ENCODE assay signal across 8 mouse cellular contexts in genomic region chr2:110179669-110180315, GRCm38 (mm10).
DNase-seq lines count a peak whose midpoint lies in the region; ATAC-seq lines count a peak whose summit lies in the region.

No protein-coding gene starts in this region.

- ATAC-seq in heart, embryonic 14.5 days (ENCODE audit: insufficient number of reproducible peaks, insufficient read depth, low FRiP score, low read depth): no peak
- ATAC-seq in kidney, embryonic 16.5 days (ENCODE audit: low FRiP score, low TSS enrichment): peak; percentile 94
- peak; percentile 67 for ATAC-seq in midbrain, embryonic 11.5 days (ENCODE audit: low FRiP score)

- H3K27me3 ChIP-seq in heart, embryonic 14.5 days (ENCODE audit: control insufficient read depth, insufficient read depth, low read length): no peaks in the 10 kb centered on the region
- no peaks in the 10 kb centered on the region for H3K27me3 ChIP-seq in kidney, embryonic 16.5 days (ENCODE audit: insufficient read depth, low read length)
- no peaks in the 10 kb centered on the region for H3K27me3 ChIP-seq in midbrain, embryonic 11.5 days (ENCODE audit: control insufficient read depth, insufficient read depth, low read length)

- H3K9me3 ChIP-seq in heart, embryonic 14.5 days (ENCODE audit: control insufficient read depth, low read length): no peaks in the 10 kb centered on the region
- H3K9me3 ChIP-seq in kidney, embryonic 16.5 days (ENCODE audit: low read length): no peaks in the 10 kb centered on the region
- H3K9me3 ChIP-seq in midbrain, embryonic 11.5 days (ENCODE audit: control insufficient read depth, low read length): no peaks in the 10 kb centered on the region

- no peak overlapping the region for H3K4me3 ChIP-seq in heart, embryonic 14.5 days (ENCODE audit: control insufficient read depth in 1 of 2, insufficient read depth in 1 of 2, low read depth in 1 of 2, low read length in 2 of 2)
- no peak overlapping the region for H3K4me3 ChIP-seq in kidney, embryonic 16.5 days (ENCODE audit: low read length)
- H3K4me3 ChIP-seq in midbrain, embryonic 11.5 days (ENCODE audit: low read depth, low read length): no peak overlapping the region

- WGBS in heart, embryonic 14.5 days: 27% methylated on average over 10 of the region's 10 CpGs
- 10% methylated on average over 10 of the region's 10 CpGs for WGBS in kidney, embryonic 16.5 days
- 41% methylated on average over 9 of the region's 10 CpGs for WGBS in midbrain, embryonic 11.5 days

- H3K27ac ChIP-seq in heart, embryonic 14.5 days (replicated peaks in 1 of 2; ENCODE audit: control insufficient read depth in 1 of 2, insufficient read depth in 1 of 2, low read depth in 2 of 2, low read length in 2 of 2): peak overlapping the region; percentile 8 to 54
- peak overlapping the region; percentile 77 for H3K27ac ChIP-seq in kidney, embryonic 16.5 days (ENCODE audit: low read length)
- H3K27ac ChIP-seq in midbrain, embryonic 11.5 days (ENCODE audit: low read depth, low read length): no peak overlapping the region

- peaks cover 34 to 67% of the 10 kb centered on the region in 2 experiments for H3K4me1 ChIP-seq in heart, embryonic 14.5 days (ENCODE audit: control insufficient read depth in 2 of 2, insufficient read depth in 2 of 2, low read length in 2 of 2)
- H3K4me1 ChIP-seq in kidney, embryonic 16.5 days (ENCODE audit: insufficient read depth, low read length): peaks cover 62% of the 10 kb centered on the region
- H3K4me1 ChIP-seq in midbrain, embryonic 11.5 days (ENCODE audit: control insufficient read depth, insufficient read depth, low read length): peaks cover 4% of the 10 kb centered on the region

- no peaks in the 10 kb centered on the region for H3K36me3 ChIP-seq in heart, embryonic 14.5 days (ENCODE audit: control insufficient read depth, insufficient read depth, low read length)
- no peaks in the 10 kb centered on the region for H3K36me3 ChIP-seq in kidney, embryonic 16.5 days (ENCODE audit: insufficient read depth, low read length)
- H3K36me3 ChIP-seq in midbrain, embryonic 11.5 days (ENCODE audit: control insufficient read depth, insufficient read depth, low read length): no peaks in the 10 kb centered on the region

- H3K9ac ChIP-seq in heart, embryonic 14.5 days (ENCODE audit: low read length): 0 out of 2 replicates have a peak overlapping the region, but pooled peaks have one; percentile 23
- 0 out of 2 replicates have a peak overlapping the region, but pooled peaks have one; percentile 6 for H3K9ac ChIP-seq in kidney, embryonic 16.5 days (replicated peaks; ENCODE audit: low read length)
- 0 out of 2 replicates have a peak overlapping the region, but pooled peaks have one; percentile 24 for H3K9ac ChIP-seq in midbrain, embryonic 11.5 days (ENCODE audit: low read length)

- H3K4me2 ChIP-seq in heart, embryonic 14.5 days (ENCODE audit: low read length): no peak overlapping the region
- peak overlapping the region; percentile 16; the same call in 1 of the 2 replicates for H3K4me2 ChIP-seq in kidney, embryonic 16.5 days (replicated peaks; ENCODE audit: low read depth, low read length)
- no peak overlapping the region for H3K4me2 ChIP-seq in midbrain, embryonic 11.5 days

- peak; percentile 34 to 79 for DNase-seq in adrenal gland, adult (ENCODE audit: inconsistent age in 2 of 2, low spot score in 1 of 2)
- no peak for DNase-seq in adrenal gland, postnatal 4 days (ENCODE audit: low spot score in 2 of 2)
- DNase-seq in embryo, embryonic 11 days: peak; percentile 66
- DNase-seq in midbrain, embryonic 11.5 days (ENCODE audit: low spot score, missing footprints): peak; percentile 88
- no peak for DNase-seq in frontal cortex, postnatal 14 days (ENCODE audit: low spot score in 2 of 2)
- no peak for DNase-seq in thymus, postnatal 0 days (ENCODE audit: low spot score)

Comparison
In these comparisons a context has a peak if more than half of its experiments do, and no peak if none do; other contexts are left out.
1. DNase-seq: peak in adrenal gland, adult (2 of 2), embryo, embryonic 11 days (single experiment) and midbrain, embryonic 11.5 days (single experiment); none in adrenal gland, postnatal 4 days (0 of 2), frontal cortex, postnatal 14 days (0 of 2) and thymus, postnatal 0 days (single experiment).
2. Peak in every context shown above with its lines, with median percentiles within 50 percentile points of each other: H3K9ac ChIP-seq.